Mouse (Mus musculus) cortical plate, adult 2 months (tissue): ENCODE measurements at regions not wholly inside any gene's neighbourhood (a gene's known extent, or its start where the extent isn't known, plus 50 kb on each side); places are given as distances from the start of the nearest gene placed in this dataset.

ENCODE experiments used
- CTCF ChIP-seq: fragments of 200-500 bp; IDR thresholded peaks from 2 replicates; pipeline ENCODE4 v1.5.1; 2011; ENCODE audit warnings: mild to moderate bottlenecking, control low read depth, low read length; ENCODE audit not compliant: insufficient read depth; ENCODE audit errors: extremely low read depth
- POLR2A ChIP-seq: fragments of 200-500 bp; IDR thresholded peaks from 2 replicates; pipeline ENCODE4 v1.6.1; 2011; ENCODE audit warnings: mild to moderate bottlenecking, low read length, control low read depth; ENCODE audit not compliant: insufficient read depth; ENCODE audit errors: extremely low read depth

GRCm38 (mm10) chr14:24822876-24823567, 336.1 kb downstream of the Rps24 start:
- no peak for TF ChIP-seq POLR2A
- TF ChIP-seq CTCF: no peak
